50 mouse cellular contexts compared by ENCODE assay signal in genomic region chr16:89487852-89488251, GRCm38 (mm10). TPM values are rescaled to one million over a fixed set of nuclear protein-coding genes. Genes with fewer than 3 reads are reported as not detected.
"Had no signal": no experiment of that assay in that cellular context is flagged by ENCODE, and none has a peak within 500 bp of the region (broad histone marks: within the 10 kb centered on the region; RNA-seq: fewer than 3 reads in every experiment).

Gene Krtap8-1, minus strand, starts transcription at chr16:89487952.

- H3K27ac ChIP-seq: heart, embryonic 10.5 days; heart, embryonic 13.5 days; heart, embryonic 15.5 days; hindbrain, embryonic 10.5 days; hindbrain, embryonic 12.5 days; hindbrain, embryonic 13.5 days; hindbrain, embryonic 14.5 days; hindbrain, embryonic 15.5 days; hindbrain, postnatal 0 days; intestine, embryonic 15.5 days; kidney, embryonic 15.5 days; kidney, postnatal 0 days; layer of hippocampus, adult 2 months had no signal

- H3K4me1 ChIP-seq: heart, embryonic 10.5 days; heart, embryonic 12.5 days; heart, embryonic 13.5 days; heart, embryonic 15.5 days; hindbrain, embryonic 10.5 days; hindbrain, embryonic 12.5 days; hindbrain, embryonic 13.5 days; hindbrain, embryonic 15.5 days; intestine, embryonic 15.5 days; kidney, embryonic 15.5 days had no signal

- H3K27me3 ChIP-seq: heart, embryonic 12.5 days; heart, embryonic 13.5 days; heart, embryonic 15.5 days; hindbrain, embryonic 12.5 days; hindbrain, embryonic 13.5 days; hindbrain, embryonic 15.5 days; intestine, embryonic 15.5 days; kidney, embryonic 15.5 days had no signal

- H3K9ac ChIP-seq: heart, embryonic 12.5 days; heart, embryonic 13.5 days; heart, embryonic 15.5 days; hindbrain, embryonic 12.5 days; hindbrain, embryonic 13.5 days; hindbrain, embryonic 14.5 days; hindbrain, embryonic 15.5 days; intestine, embryonic 15.5 days; kidney, embryonic 15.5 days had no signal

- ATAC-seq: hindbrain, embryonic 16.5 days; hindbrain, postnatal 0 days; inflammation-experienced regulatory T-cells, adult 6 months; intestine, embryonic 15.5 days; intestine, embryonic 16.5 days; intestine, postnatal 0 days had no signal

- H3K4me3 ChIP-seq: heart, embryonic 10.5 days; heart, embryonic 12.5 days; heart, embryonic 13.5 days; heart, embryonic 15.5 days; hindbrain, embryonic 10.5 days; hindbrain, embryonic 12.5 days; hindbrain, embryonic 13.5 days; hindbrain, embryonic 15.5 days; intestine, embryonic 15.5 days; kidney, embryonic 15.5 days; layer of hippocampus, adult 2 months had no signal

- H3K36me3 ChIP-seq: heart, embryonic 10.5 days; heart, embryonic 12.5 days; heart, embryonic 13.5 days; heart, embryonic 15.5 days; hindbrain, embryonic 10.5 days; hindbrain, embryonic 12.5 days; hindbrain, embryonic 13.5 days; hindbrain, embryonic 15.5 days; intestine, embryonic 15.5 days; kidney, embryonic 15.5 days had no signal

- H3K4me2 ChIP-seq: heart, embryonic 11.5 days; heart, embryonic 12.5 days; heart, embryonic 13.5 days; heart, embryonic 15.5 days; hindbrain, embryonic 12.5 days; hindbrain, embryonic 13.5 days; hindbrain, embryonic 14.5 days; hindbrain, embryonic 15.5 days; intestine, embryonic 15.5 days; kidney, embryonic 15.5 days had no signal

- H3K9me3 ChIP-seq: heart, embryonic 10.5 days; heart, embryonic 12.5 days; heart, embryonic 13.5 days; heart, embryonic 15.5 days; hindbrain, embryonic 10.5 days; hindbrain, embryonic 12.5 days; hindbrain, embryonic 13.5 days; hindbrain, embryonic 15.5 days; intestine, embryonic 15.5 days; kidney, embryonic 15.5 days had no signal

- DNase-seq: heart, postnatal 10 days; heart, postnatal 14 days; heart, postnatal 36 days; heart, postnatal 4 days; kidney, adult 11 months; kidney, adult 18-20 months; kidney, adult 2 months; kidney, adult 8-10 months; kidney, adult 9 months; kidney, postnatal 10 days; kidney, postnatal 14 days; kidney, postnatal 25 days; kidney, postnatal 36 days; kidney, postnatal 4 days; layer of hippocampus, adult 9-11 months; layer of hippocampus, postnatal 36 days had no signal

RNA-seq across cellular contexts. Expression of gene Krtap8-1, which starts in this region (rescaled TPM):
- total RNA-seq: heart, postnatal 10 days; heart, postnatal 14 days; heart, postnatal 25 days; heart, postnatal 36 days; heart, postnatal 4 days; hematopoietic stem cell, adult 5-6 weeks; hindbrain, postnatal 0 days; layer of hippocampus, adult 18-20 months; layer of hippocampus, adult 2 months; layer of hippocampus, adult 8-10 months; layer of hippocampus, postnatal 10 days; layer of hippocampus, postnatal 14 days; layer of hippocampus, postnatal 25 days; layer of hippocampus, postnatal 36 days had no signal
- polyA plus RNA-seq: heart, embryonic 10.5 days; heart, embryonic 11.5 days; heart, embryonic 12.5 days; heart, embryonic 13.5 days; heart, embryonic 14.5 days; heart, embryonic 15.5 days; heart, embryonic 16.5 days; heart, postnatal 0 days; hindbrain, embryonic 10.5 days; hindbrain, embryonic 11.5 days; hindbrain, embryonic 12.5 days; hindbrain, embryonic 13.5 days; hindbrain, embryonic 14.5 days; hindbrain, embryonic 15.5 days; hindbrain, embryonic 16.5 days; hindbrain, postnatal 0 days; inflammation-experienced regulatory T-cells, adult 6 months; intestine, embryonic 14.5 days; intestine, embryonic 15.5 days; intestine, embryonic 16.5 days; intestine, postnatal 0 days; kidney, adult 2 months; kidney, embryonic 14.5 days; kidney, embryonic 15.5 days; kidney, embryonic 16.5 days; kidney, postnatal 0 days; large intestine, adult 2 months had no signal
